Mouse (Mus musculus): ENCODE measurements at regions not wholly inside any gene's neighbourhood (a gene's known extent, or its start where the extent isn't known, plus 50 kb on each side); places are given as distances from the start of the nearest gene placed in this dataset.

DNA sequence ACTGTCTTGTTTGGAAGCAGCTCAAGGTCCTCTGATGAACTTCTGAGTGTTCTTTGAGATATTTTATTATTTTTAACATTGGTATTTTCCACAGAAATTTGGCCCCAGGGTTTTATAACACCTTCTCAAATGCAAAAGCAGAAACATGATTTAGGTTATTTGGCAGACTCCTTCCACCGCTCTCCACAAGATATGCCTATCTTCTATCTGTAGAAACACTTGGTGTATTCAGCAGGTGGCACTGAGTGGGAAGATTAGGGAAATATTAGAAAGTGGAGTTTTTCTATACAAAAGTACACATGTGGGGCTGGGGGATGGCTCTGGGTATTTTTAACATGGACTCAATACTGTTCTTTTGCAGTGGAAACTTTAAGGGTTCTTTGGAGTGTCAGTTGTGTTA, 475.3 kb downstream of the Dach1 start:
- DNase-seq (ENCODE audit: low spot score in 2 of 2): no peak

DNA sequence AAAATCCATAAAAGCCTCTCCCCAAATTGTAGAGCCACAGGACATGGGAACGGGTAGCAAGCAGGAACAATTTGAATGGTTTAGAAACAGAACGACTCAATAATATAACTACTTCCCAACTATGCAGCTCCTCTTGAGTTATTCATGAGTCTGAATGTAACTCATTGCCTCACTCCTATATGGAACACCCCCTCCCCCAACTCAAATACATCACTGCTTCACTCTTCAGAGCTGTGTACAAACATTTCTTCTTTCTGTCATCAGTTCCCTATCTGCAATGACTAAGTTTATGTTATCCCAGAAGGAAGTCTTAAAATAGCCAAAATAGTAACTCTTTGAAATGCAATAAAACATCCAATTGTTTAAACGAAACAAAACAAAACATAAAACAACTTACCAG, 484.9 kb downstream of the Dach1 start:
- no peak for DNase-seq (ENCODE audit: low spot score in 2 of 2)

DNA sequence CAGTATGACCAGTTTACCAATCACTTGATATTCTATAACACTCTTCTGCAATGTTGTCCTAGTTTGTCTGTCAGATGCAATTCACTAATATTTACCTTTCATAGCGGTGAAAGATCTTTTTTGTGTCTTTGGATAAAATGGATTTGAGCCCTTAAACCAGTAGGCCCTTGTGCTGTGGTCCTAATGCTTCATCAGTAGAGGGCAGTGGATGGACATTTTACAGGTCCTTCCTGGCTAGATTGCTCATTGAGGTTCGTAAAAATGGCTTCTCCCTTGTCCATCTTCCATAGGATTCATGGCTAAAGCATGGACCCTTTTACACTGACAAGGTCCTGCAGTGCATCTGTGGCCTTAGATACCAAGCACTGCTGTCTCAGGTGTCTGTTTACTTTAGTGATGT, 501.8 kb downstream of the Dach1 start:
- DNase-seq (ENCODE audit: low spot score in 2 of 2): no peak

- DNase-seq (ENCODE audit: low spot score in 2 of 2): no peak
These were observed 531.3 kb downstream of the Dach1 start for GRCm38 (mm10) chr14:97638187-97638792.

DNA sequence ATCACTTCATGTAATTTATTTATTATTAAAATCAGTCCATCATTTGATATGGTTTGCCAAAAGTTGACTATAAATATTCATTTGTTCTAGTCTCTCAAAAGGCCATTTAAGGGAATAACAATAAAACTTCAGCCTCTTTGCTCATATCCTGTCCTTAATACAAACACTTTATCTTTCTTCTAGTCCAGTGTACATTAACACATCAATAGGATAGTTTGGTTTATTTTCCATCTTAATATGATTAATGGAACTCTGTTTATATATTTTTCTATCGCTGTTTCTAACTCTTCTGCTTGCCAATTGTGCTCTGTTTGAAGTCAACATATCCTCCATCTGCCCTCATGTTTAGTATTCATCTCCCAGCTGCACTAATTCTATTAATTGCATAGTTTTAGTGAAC, 558.1 kb downstream of the Dach1 start:
- DNase-seq (ENCODE audit: low spot score in 2 of 2): no peak

DNA sequence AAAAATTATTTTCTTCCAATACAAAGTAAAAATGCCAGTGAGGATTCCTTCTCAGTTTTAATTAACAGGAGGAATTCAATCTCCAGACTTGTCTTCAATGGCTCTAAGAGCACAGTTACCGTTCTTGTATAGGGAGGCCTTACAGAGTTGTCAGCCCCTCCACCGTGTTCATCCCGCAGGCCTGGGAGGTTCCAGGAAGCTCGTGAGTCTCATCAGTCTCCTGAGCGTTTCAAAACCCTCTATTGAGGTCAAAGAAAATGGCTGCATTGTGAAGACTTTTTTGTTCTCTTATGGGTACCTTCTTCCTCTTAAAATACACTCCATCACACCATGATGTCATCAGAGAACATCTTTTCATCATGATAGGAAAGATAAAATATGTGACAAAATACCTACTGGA, 572.9 kb downstream of the Dach1 start:
- DNase-seq (ENCODE audit: low spot score in 2 of 2): no peak

DNA sequence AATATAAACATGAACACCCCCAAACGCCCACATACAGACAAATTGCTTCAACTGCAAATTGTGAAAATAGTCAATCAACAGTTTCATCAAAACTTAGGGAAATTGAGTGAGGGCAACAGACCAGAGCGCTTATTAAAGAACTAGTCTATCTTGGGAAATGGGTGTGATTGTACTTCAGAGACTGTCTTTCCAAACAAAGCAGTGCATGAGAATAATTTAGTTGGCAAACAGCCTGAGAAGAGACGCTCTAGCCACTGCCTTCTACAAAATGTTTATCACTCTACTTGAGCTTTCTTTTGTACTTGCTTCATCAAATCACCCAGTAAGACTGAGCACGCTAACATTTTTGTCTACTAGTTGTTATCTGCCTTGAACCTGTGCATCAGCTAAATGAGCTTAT, 581.0 kb downstream of the Dach1 start:
- no peak for DNase-seq (ENCODE audit: low spot score in 2 of 2)

DNA sequence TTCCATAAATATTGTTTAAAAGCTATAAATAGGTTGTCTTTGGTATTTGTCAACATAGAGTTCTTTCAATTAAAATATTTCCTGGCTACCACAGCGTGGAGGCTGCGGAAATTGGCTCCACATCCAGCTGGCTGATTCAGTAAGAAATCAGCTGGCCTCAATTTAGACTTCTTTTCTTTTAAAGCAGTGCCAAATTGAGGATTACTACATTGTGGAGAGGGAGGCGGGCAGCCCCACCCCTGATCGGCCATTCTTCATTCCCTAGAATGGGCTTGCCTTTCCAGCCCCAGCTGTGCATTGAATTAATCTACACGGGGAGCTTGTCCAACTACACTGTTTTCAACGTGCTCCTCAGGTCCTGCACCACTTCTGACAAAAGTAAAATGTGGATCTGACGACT, 581.4 kb downstream of the Dach1 start:
- DNase-seq (ENCODE audit: low spot score in 2 of 2): peak; percentile 4 to 8

DNA sequence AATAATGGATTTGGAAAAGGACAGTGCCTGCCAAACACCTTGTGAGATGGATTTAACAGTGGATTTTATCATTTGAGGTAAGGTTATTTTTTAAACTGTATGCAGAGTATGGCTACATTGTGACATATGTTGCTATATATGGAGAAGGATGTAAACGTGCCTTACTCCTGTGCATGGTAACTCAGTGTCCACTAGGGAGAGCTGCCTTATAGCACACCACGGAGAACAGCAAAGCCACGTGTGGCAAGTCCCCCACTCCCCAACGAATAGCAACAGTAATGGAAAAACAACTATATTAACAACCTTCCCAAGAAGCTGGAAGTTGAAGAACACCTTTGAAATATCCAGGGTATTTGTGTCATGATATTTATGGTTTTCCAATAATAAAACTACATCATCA, 582.6 kb downstream of the Dach1 start:
- DNase-seq (ENCODE audit: low spot score in 2 of 2): no peak

DNA sequence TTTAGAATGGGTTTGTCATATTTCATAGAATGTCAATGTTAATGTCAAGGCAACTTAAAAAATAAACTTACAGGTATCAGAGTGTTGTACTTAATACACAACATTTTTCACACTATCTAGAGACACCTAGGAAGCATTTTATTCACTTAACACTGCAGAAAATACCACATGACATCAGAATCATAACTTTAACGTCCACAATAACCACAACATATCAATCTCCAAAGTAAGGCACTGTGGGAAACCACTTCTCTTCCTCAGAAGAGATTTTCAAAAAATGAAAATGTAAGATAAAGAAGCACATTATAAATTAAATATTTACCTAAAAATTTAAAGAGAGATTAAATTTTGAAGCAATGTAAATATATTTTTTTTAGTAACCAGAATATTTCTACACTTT, 599.3 kb downstream of the Dach1 start:
- DNase-seq (ENCODE audit: low spot score in 2 of 2): no peak

DNA sequence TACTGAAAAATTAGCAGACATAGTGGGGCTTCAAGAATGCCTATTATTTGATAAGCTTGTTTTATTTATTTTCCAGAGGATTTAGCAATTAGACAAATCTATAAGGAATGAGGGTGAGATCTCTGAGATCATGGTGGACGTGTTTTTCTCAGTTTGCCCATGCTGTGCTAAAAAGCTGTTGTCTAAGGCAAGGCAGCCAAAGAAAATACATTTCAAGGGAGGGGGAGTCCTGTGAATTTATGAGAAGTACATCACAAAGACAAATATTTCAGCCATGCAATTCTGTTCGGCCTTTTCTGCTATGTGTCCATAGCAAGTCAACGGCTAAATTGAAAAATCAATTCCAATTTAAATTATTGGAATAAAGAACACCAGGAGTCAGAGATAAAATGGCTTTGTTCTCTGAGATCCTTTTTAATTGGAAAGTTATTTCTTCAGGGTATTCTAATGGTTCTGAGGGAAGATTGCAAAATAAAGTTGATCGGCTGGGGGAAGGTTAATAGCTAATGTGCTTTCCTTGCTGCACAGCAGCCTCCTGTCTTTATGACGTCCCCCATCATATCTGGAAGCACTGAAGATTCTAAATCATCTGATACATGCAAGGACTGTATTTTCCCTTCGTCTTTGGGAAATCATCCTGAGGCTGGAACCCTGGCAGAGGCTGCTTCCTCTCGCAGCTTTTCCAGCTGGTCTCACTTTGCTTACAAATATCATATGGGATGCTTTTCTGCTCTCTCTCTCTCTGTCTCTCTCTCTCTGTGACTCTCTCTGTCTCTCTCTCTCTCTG, 609.3 kb downstream of the Dach1 start:
- no peak for DNase-seq (ENCODE audit: low spot score in 2 of 2)

- no peak for DNase-seq (ENCODE audit: low spot score in 2 of 2)
These were observed 610.0 kb downstream of the Dach1 start for GRCm38 (mm10) chr14:97559559-97559958.

- DNase-seq (ENCODE audit: low spot score in 2 of 2): no peak
These were observed 611.3 kb downstream of the Dach1 start for GRCm38 (mm10) chr14:97558289-97558688.

DNA sequence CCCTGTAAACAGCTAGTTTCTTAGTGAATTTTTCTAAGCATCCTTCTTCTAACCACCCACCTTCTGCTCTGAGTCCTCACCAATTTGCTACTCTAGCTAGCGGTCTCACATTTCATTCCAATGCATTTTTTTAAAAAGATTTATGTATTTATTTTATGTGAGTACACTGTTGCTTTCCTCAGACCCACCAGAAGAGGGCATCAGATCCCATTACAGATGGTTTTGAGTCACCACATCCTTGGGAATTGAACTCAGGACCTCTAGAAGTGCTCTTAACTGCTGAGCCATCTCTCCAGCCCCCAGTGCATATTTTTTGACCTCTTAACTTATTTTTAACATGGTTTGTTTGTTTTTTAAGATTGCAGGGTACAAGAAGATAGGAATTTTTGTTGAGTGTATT, 611.7 kb downstream of the Dach1 start:
- peak in 1 of 2 experiments; percentile 2 for DNase-seq (ENCODE audit: low spot score in 2 of 2)

DNA sequence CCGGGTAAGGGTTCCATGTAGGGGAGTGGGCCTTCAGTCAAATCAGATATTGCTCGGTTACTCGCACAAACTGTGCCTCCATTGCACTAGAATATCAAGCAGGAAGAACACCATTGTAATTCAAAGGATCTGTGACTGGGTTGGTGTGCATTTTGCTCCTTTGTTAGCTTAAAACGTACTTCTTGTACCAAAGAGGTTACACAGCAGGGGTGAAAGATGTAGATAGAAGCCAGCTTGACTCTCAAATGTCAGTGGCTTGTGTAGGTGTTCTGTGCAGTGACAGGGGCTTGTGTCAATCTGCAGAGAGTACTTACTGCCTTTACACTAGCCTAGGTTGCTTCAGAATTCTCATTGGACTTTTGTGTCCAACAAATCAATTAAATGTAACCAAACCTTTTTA, 623.3 kb downstream of the Dach1 start:
- DNase-seq (ENCODE audit: low spot score in 2 of 2): no peak

DNA sequence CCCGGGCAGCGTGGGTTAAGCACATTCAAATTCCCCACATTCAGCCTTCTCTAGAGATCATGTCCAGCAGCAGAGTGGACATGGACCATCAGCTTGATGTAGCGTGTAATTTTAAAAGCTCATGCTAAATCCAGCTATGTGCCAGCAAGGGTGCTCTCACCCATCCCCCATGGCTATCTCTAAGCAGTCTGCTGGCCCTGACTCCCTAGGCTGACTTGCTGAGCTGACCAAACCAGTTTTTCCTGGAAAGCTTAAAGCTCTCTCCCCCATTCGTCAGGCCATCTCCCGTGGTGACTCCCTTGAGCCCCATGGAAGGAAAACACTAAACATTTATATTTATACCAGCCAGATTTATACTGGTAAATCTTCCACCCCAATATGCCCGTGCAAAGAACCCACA, 625.3 kb downstream of the Dach1 start:
- no peak for DNase-seq (ENCODE audit: low spot score in 2 of 2)

- DNase-seq (ENCODE audit: low spot score in 2 of 2): no peak
These were observed 632.6 kb downstream of the Dach1 start for GRCm38 (mm10) chr14:97537012-97537411.

DNA sequence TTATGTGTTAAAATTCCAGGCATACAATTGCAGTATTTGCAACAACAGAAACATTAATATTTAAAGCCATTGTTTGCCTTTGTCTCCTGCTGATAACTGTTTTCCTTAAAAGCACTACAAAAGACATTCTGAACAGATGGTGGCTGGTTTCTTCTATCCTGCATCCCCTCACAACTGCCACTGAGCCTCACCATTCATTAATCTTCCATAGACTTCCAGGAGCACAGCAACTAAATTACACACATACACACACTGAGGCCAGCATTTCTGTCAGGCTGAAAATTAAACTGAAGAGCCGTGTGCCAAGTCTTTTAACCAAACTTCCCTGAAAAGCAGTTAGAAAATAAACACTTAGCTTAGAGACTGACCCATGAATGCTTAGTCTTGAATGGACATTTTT, 658.2 kb downstream of the Dach1 start:
- no peak for DNase-seq (ENCODE audit: low spot score in 2 of 2)

GRCm38 (mm10) chr14:97489427-97490347, 679.9 kb downstream of the Dach1 start:
- no peak for DNase-seq (ENCODE audit: low spot score in 2 of 2)

DNA sequence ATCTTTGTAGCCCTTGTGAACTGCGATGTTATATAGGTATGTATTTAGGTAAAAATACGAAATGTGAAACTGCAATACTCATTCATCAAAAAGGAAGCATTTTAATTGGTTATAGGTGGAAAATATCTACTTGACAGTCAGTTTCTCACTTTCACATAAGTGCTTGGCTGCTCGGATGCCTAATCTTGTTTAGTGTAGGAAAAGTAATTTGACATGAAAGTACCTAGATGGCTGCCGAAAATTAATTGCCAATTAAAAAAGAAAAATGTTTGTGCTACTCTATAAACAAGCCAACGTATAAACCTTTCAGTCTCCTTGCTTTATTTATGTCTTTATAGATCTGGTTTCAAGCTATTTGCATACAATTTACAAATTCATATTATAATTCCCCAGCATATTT, 691.3 kb downstream of the Dach1 start:
- no peak for DNase-seq (ENCODE audit: low spot score in 2 of 2)

GRCm38 (mm10) chr14:97450525-97451235, 718.9 kb downstream of the Dach1 start:
- DNase-seq (ENCODE audit: low spot score in 2 of 2): no peak
